Mouse (Mus musculus): ENCODE results near the gene Olfr476. TPM values are rescaled to one million over a fixed set of nuclear protein-coding genes. Genes with fewer than 3 reads are reported as not detected.

Gene Olfr476
- not detected for polyA plus RNA-seq (2014; fragmentation: Illumina TruSeq; extraction: RNeasy Lipid Tissue Mini Kit (QIAGEN cat#74804))

DNA sequence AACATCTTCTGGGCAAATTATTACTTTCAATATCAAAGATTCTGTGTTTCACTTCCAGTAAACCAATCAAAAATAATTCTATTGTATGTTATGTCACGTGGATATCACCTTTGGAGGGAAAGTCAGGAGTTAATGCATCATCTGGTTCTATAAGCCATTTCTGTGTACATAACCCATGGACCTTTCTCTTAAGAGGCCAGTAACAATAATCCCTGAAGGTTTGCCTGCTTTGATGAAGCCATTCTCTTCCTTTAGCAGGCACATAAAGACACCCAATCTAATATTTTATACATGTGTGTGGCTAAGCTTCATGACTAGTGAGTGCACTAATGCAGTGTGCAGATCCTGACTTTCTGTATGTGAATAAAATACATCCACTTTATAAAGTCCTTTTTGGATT, at the start of gene Olfr476:
Olfr476 (plus strand) TSS at position 301 of the 400 bp plus-strand sequence.

DNA sequence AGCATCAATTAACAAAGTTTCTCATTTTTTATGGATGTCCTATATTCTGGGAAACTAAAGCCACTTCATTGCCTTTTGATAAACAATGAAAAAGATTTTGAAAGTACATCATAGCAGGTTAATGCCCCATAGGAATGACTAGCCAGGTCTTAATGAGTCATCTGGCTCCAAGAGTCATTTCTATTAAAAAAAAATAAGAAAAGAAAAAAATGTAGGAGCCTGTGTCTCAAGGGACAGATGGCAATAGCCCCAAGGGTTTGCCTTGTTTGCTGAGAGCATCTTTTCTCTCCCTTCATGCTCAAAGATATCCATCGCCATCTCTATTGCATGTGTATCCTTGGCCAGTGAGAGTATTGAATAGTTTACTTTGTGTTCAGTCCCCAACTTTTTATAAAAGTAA, 34.5 kb upstream of the Olfr476 start, which contains the start of gene Olfr473:
Olfr473 (plus strand) TSS at position 301 of the 400 bp plus-strand sequence.

DNA sequence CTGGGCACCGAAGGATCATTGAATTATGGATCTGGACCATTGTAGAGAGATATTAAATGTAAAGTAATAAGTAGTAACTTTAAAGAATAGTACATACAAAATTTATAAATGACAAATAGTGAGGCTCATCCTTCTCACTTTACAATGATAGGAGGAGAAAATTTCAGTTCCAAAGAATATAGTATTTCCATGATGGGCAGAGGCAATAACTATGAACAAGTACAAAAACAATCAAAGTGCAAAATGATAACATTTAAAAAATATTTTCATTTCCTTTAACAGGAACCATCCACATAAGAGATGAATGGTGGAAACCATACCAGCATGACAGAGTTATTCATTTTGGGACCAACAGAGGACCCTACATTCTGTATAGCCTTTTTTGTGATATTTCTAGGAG, 10.3 kb upstream of the Olfr476 start, which contains the start of gene Olfr474:
Olfr474 (plus strand) TSS at position 301 of the 400 bp plus-strand sequence.

DNA sequence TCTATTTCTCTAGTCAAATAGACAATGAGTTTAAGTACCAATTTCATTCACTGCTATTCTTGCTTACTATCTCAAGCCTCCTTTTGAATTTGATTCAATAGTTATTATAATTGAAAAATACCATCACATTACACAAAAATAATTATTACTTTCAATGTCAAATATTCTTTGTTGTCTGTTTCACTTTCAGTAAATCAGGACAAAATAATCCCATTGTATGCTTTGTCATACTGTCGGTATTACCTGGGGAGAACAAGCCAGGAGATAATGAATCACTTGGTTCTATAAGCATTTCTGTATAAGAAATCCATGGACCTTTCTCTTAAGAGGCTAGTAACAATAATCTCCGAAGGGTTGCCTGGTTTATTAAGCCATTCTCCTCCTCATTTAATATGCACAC, 21.8 kb downstream of the Olfr476 start, which contains the start of gene Olfr477:
Olfr477 (plus strand) TSS at position 301 of the 400 bp plus-strand sequence.

Other genes with a start within 250 kb of the Olfr476 start
- not detected for gene Cyb5r2, start 206.8 kb upstream of the Olfr476 start, polyA plus RNA-seq (2014; fragmentation: Illumina TruSeq; extraction: RNeasy Lipid Tissue Mini Kit (QIAGEN cat#74804))
- gene Ovch2, start 163.6 kb upstream of the Olfr476 start, polyA plus RNA-seq (2014; fragmentation: Illumina TruSeq; extraction: RNeasy Lipid Tissue Mini Kit (QIAGEN cat#74804)) = not detected
- gene Olfr467, start 152.5 kb upstream of the Olfr476 start, polyA plus RNA-seq (2014; fragmentation: Illumina TruSeq; extraction: RNeasy Lipid Tissue Mini Kit (QIAGEN cat#74804)) = not detected
- not detected for gene Olfr469, start 139.3 kb upstream of the Olfr476 start, polyA plus RNA-seq (2014; fragmentation: Illumina TruSeq; extraction: RNeasy Lipid Tissue Mini Kit (QIAGEN cat#74804))
- not detected for gene Olfr470, start 117.3 kb upstream of the Olfr476 start, polyA plus RNA-seq (2014; fragmentation: Illumina TruSeq; extraction: RNeasy Lipid Tissue Mini Kit (QIAGEN cat#74804))
- not detected for gene Olfr472, start 66.9 kb upstream of the Olfr476 start, polyA plus RNA-seq (2014; fragmentation: Illumina TruSeq; extraction: RNeasy Lipid Tissue Mini Kit (QIAGEN cat#74804))
- not detected for gene Olfr473, start 34.4 kb upstream of the Olfr476 start, polyA plus RNA-seq (2014; fragmentation: Illumina TruSeq; extraction: RNeasy Lipid Tissue Mini Kit (QIAGEN cat#74804))
- gene Olfr474, start 10.2 kb upstream of the Olfr476 start, polyA plus RNA-seq (2014; fragmentation: Illumina TruSeq; extraction: RNeasy Lipid Tissue Mini Kit (QIAGEN cat#74804)) = not detected
- gene Olfr477, start 21.9 kb downstream of the Olfr476 start, polyA plus RNA-seq (2014; fragmentation: Illumina TruSeq; extraction: RNeasy Lipid Tissue Mini Kit (QIAGEN cat#74804)) = not detected
- not detected for gene Olfr478, start 69.2 kb downstream of the Olfr476 start, polyA plus RNA-seq (2014; fragmentation: Illumina TruSeq; extraction: RNeasy Lipid Tissue Mini Kit (QIAGEN cat#74804))
- gene Olfr479, start 85.9 kb downstream of the Olfr476 start, polyA plus RNA-seq (2014; fragmentation: Illumina TruSeq; extraction: RNeasy Lipid Tissue Mini Kit (QIAGEN cat#74804)) = not detected
- gene Olfr480, start 102.5 kb downstream of the Olfr476 start, polyA plus RNA-seq (2014; fragmentation: Illumina TruSeq; extraction: RNeasy Lipid Tissue Mini Kit (QIAGEN cat#74804)) = not detected
- not detected for gene Olfr481, start 115.1 kb downstream of the Olfr476 start, polyA plus RNA-seq (2014; fragmentation: Illumina TruSeq; extraction: RNeasy Lipid Tissue Mini Kit (QIAGEN cat#74804))
- not detected for gene Olfr482, start 132.8 kb downstream of the Olfr476 start, polyA plus RNA-seq (2014; fragmentation: Illumina TruSeq; extraction: RNeasy Lipid Tissue Mini Kit (QIAGEN cat#74804))
- not detected for gene Olfr483, start 136.0 kb downstream of the Olfr476 start, polyA plus RNA-seq (2014; fragmentation: Illumina TruSeq; extraction: RNeasy Lipid Tissue Mini Kit (QIAGEN cat#74804))
- gene Olfr484, start 162.6 kb downstream of the Olfr476 start, polyA plus RNA-seq (2014; fragmentation: Illumina TruSeq; extraction: RNeasy Lipid Tissue Mini Kit (QIAGEN cat#74804)) = not detected
- not detected for gene Olfr485, start 195.1 kb downstream of the Olfr476 start, polyA plus RNA-seq (2014; fragmentation: Illumina TruSeq; extraction: RNeasy Lipid Tissue Mini Kit (QIAGEN cat#74804))
- gene Olfr486, start 207.9 kb downstream of the Olfr476 start, polyA plus RNA-seq (2014; fragmentation: Illumina TruSeq; extraction: RNeasy Lipid Tissue Mini Kit (QIAGEN cat#74804)) = not detected
- not detected for gene Olfr487, start 249.8 kb downstream of the Olfr476 start, polyA plus RNA-seq (2014; fragmentation: Illumina TruSeq; extraction: RNeasy Lipid Tissue Mini Kit (QIAGEN cat#74804))